Mouse (Mus musculus) testis, postnatal 10 days (tissue): Measurements from ENCODE around the gene Nisch.

Experiments used
- DNase-seq: peaks from one replicate; pipeline ENCODE4 v3.0.0; 2021; ENCODE audit warnings: low spot score

The Nisch gene

DNA sequence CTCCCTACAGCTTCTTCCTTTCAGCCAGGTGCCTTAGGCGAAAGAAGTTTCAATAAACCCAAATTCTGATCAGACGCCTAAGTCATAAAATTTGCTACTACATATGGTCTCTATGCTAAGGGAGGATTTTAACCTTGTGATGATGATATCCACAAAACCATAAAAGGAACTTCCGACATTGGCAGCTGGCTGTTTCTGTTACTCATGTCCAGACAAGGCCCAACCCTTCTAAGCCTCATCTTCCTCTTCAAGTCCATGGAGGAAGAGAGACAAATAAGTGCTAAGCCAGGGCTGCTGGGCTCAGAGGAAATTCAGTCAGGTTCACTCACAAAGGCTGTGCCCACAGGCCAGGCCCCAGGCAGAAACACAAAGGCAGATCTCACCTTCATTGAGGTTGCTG is 27.4 kb downstream of the Nisch start:
- no peak for DNase-seq

DNA sequence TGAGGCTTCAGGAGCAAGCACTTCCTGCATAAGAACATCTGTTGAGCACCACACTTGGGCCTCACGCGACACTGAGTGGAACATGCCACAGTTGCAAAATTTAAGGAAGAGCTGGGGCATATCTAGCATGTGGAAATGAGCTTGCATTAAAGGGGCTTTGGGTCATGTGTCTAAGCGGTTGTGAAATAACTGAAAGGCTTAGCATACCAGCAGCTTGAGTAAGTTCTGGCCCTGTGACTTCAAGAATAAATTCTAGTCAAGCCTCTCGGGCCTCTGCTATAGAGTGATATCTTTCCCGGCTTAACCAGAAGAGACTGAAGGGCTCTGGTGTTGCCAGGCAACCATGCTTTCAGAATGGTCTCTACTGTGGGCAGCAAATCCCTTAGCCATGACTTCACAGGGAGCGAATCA is 28.0 kb downstream of the Nisch start:
- no peak for DNase-seq

DNA sequence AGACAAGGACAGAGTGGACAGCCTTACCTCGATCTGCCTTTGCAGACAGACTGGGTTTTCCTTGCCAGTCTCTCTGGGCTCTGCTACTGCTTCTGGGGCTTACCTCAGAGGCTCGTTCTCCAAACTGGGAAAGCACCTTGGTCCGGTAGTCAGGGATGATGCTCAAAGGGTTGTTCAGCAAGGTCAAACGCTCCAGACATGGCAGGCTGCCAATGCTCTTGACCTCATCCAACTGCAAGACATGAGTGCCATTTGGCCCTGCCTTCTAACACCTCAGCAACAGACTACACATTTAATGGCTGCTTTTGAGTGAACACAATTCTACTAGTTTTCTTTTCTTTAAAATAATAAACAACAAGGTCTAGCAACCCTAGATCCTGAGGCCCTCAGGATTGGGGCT is 30.1 kb downstream of the Nisch start:
- no peak for DNase-seq

DNA sequence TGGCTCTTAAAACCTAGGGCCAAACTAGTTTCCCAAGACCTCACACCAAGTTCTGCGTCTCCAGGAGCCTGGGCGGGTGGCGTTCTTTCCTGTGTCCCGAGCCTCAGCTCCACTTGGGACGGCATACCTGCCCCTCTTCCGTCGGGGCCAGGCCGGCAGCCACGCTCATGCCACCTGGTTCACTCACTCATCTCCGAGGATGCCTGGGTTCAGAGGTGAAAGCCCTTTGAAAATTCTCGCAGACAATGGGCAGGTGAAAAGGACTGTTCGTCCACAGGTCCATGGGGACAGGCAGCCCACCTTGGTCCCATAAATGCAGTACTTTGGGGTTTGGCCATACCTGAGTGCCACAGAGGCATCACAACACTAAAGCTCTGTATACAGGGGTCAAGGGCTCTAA is 32.6 kb downstream of the Nisch start:
- DNase-seq, result no peak

DNA sequence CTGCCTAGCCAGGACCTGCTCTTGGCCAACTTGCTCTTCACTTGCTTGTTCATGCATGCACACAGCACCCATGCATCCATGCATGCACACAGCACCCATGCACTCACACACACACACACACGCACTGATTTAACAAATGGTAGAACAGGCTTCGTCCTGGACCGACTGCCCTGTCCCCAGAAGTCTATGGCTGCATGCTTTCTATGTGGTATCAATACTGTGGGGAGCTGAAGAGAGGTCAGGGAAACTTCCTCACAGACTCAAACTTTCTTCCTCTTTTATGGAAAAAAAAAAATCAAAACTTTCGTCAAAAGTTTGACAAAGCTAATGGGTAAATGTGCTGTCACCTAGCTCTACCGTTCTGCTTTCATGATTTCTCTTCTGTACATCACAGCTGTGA is 33.2 kb downstream of the Nisch start:
- DNase-seq, result no peak

DNA sequence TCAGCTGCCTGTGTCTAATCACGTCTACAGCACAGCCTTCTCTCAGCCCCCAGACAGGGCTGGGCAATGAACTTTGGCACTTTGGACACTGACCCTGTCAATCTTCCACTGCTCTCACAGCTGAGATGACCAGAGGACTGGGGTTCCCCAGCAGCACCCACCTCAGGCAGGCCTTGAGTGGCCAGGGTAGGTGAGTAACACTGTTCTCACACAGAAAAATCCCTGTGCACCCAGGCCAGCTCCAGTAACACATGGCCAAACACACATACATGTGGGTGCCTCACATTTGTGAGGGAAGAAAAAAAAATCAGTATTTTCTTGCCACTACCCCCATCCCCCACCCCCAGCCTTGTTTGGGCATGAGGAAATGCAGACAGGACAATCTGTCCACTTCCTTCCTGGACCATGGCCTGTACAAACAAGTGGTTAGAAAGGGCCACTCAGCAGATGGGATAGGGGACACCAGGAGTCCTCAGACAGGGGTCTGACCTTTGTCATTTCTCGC is 33.9 kb downstream of the Nisch start:
- DNase-seq, result no peak

DNA sequence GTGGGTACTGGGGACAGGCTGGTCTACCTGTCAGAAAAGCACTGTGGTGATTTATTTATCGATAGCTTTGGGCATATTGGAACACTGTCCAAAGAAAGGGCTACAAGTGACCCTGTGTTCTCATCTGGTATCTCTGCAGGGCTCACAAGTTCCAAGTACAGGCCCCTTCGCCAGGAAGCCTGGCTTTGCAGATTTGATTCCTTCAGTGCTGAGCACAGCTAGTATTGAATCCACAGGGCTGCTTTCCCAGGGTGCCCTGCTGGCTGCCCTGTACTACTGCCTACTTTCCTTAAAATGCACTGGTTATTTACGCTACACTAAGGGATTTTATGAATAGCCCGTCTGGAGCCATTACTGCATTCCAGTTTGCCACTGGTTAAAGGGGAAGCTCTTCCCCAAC is 35.2 kb downstream of the Nisch start:
- no peak for DNase-seq

DNA sequence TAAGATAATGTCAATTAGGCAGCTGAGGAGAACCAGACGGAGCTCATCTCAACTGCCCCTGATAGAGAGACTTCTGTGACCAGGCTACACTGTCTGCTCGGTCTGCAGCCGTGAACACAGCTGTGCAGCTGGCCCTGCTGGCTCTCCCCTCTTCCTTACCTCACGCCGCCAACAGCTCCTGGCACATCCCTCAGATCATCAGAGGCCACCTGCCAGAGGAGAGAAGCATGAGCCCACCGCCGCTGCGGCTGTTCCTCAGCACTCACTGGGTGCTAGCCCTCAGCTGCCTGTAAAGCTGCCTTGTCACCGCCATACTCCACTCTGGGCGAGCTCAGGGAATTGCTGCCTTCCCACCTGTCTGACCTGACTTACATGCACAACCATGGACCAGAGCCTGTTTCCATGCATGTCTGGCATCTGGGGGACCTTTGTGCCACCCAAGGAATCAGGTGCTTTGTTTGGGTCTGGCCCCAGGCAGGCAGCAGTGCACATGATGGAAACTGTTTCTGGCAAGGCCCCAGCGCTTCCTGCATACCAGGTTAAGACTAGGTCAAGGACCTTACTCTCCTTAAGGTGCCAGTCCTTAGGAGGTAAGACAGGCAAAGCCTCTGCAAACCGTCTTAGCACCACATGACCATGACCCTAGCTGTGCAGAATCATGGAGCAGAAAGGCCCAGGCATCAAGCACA is 36.9 kb downstream of the Nisch start:
- DNase-seq, result no peak

DNA sequence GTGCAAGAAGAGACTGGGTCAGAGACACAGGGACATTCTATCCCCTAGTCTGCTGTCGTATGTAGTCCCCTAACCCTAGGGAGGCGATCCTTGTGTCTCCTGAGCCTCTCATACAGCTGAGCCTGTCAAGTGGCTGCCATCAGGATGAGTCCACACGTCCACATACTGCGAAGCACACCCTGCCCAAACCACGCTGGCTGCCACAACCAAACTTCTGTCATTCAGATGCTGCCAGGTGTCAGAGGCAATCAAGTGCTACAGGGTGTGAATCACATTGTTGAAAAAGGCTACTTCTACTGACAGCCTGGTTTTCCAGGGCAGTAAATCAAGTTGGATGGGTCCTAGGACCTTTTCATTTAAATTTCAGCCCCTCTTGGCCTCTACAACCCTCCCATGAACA is 39.0 kb downstream of the Nisch start:
- no peak for DNase-seq

DNA sequence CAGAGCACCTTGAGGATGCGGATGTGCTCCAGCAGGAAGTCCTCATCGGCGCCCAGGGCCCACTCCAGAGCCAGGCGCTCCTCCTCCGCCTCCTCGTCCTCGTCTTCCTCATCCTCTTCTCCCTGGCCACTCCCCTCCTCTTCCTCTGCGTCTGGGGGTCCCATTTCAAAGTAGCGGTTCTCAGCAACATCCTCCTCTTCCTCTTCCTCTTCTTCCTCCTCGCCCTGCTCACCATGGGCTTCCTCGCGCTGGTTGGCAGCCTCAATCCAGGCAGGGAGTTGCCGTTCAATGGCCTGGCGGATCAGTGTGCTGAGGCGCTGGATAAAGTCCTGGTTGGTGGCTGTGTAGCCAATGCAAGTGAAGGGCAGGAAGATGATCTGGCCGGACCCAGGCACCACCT is 39.5 kb downstream of the Nisch start:
- DNase-seq, result no peak

DNA sequence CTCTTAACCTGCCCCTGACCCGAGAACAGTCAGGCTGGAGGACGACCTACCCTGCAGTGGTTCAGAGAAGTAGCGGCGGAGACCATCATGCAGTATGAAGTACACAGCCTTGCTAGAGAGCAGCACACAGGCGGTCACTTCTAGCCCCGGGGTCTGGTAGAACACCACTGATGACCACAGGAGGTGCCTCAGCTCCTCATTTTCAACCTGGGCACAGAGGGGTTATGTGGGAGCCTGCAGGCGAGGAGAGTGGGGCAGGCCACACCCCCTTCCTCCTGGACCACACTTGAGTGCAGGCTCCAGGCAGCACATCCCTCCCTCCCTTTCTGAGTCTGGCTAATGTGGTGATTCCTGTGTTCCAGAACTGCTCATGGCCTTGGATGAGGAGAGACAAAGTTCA is 43.2 kb downstream of the Nisch start:
- no peak for DNase-seq

DNA sequence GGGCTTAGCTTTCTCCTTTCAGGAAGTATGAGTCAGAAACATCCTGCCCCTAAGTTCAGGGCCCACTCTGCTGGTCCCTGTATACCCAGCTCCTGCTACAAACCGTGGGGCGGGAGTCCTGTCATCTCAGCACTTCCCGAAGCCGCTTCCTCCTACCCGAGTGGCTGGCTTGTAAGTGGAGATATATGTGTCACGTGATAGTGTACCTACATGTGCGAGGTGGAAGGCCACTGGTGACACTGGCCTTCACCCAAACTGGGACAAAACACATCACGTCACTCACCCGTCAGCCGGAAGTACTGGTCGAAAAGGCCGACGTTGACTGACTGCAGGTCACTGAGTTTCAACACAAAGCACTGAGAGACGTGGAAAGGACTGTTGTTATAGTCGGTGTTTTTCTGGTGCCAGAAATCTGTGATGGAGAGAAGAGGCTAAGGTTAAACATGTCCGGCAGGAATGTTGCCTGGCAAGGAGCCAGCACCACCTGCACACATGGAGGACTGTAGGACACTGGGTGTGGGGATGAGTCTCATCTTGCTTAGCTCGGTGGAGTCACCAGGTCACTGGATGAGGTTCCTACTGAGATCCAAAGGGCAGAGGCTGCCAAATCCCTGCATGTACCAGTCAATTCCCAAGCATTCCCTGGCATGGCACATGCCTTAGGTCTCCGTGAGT is 43.8 kb downstream of the Nisch start:
- no peak for DNase-seq

DNA sequence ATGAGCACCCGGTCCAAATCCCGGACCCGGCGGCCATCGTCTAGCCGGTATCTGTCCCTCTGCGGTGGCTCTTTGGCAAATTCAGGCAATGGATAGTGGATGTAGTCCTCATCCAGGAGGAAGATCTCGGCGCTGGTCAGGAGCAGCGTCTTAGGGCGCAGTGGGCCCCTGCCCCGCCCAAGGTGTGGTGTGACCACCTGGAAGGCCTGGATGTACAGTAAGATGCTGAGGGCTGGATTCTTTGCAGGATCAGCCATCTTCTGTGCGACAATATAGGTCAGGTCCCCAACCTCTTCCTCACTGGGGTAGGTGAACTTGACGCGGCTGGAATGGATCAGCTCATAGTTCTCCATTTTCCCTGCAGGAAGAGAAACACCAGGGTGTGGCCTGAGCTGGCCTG is 44.9 kb downstream of the Nisch start:
- DNase-seq, result no peak

DNA sequence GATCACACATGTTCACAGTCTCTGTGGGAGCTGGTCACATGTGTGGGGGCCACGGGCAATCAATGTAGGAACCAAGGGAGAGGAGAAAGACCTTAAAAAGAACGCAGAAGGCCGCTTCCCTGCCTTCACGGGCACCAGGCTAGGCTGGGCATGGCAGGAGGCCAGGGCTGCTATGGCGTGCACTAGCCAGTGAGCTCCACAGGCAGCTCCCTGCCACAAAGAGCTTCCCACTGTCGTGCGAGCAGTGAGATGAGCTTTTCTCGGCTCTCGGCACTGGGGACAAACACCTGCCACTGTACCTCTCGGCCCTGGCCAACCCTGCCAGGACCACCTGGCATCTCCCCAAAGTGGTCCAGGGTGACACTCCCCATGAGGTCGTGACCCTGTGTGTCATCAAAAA is 45.4 kb downstream of the Nisch start:
- DNase-seq, result no peak

DNA sequence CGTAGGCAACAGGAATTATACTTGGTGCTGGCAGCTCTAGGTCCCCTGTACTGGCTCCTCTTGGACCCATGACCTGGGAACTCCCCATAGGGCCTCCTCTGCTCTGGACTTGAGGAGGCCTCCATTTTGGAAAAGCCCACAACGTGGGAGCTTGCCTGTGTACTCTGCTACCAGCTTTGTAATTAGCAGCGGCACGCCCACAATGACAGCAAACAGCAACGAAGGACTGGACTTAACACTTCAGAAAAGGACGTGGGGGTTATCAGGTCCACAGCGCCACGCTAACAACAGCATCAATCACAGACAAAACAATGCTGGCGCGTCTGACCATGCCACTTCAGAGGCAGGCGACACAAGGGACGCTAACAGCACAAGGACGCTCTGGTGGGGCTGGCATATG is 45.8 kb downstream of the Nisch start:
- no peak for DNase-seq

DNA sequence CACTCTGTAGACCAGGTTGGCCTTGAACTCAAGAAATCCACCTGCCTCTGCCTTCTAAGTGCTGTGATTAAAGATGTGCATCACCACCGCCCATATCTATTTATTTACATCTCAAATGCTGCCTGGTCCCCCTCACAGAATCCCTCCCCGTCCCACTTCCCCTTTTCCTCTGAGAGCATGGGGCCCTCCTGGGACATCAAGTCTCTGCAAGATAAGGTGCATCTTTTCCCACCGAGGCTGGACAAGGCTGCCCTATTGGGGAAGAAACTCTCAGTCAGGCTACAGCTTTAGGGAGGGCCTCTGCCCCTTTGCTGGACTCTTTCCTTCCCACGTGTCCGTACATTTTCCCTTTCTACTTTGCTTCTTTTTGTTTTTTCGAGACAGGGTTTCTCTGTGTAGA is 47.2 kb downstream of the Nisch start:
- DNase-seq, result no peak

DNA sequence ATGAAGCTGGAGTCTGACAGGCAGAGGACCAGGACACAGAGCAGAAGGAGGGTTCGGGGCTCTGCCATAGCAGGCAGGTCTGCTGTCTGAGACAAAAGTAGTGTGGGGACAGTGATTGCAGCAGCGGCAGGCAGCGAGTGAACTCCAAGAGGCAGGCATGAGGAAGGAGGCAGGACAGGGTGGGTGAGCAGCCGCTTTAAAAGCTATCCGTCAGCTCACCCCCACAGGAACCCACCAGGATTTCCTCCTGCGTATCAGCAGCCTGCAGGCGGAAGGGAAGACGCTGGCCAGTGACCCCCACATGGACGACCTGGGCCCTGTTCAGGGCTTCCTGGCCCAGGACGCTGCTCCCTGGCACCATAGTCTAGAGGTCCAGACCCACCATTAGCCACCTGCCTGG is 48.3 kb downstream of the Nisch start, which contains the start of gene Stab1:
TSS of gene Stab1 (minus strand) at position 217 of the 400 bp plus-strand sequence.
- no peak for DNase-seq

DNA sequence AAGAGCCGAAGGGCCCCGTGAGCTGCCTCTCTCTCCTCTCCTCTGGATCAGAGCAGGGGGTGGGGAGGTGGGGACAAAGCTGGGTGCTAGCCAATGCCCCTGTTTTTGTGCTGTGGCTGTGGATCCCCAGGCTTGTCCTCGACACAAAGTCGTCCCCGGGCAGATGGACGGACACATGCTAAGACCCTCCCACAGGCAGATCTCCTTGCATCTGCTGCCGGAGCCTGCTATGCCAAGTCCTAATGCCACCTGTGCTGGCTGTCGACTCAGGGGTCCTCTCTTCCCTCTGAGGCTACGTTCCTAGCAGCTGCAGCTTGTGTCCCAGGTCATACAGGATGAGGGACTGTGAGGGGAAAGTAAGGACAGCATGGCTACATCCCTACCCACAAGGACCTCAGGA is 49.9 kb downstream of the Nisch start:
- DNase-seq, result no peak

DNA sequence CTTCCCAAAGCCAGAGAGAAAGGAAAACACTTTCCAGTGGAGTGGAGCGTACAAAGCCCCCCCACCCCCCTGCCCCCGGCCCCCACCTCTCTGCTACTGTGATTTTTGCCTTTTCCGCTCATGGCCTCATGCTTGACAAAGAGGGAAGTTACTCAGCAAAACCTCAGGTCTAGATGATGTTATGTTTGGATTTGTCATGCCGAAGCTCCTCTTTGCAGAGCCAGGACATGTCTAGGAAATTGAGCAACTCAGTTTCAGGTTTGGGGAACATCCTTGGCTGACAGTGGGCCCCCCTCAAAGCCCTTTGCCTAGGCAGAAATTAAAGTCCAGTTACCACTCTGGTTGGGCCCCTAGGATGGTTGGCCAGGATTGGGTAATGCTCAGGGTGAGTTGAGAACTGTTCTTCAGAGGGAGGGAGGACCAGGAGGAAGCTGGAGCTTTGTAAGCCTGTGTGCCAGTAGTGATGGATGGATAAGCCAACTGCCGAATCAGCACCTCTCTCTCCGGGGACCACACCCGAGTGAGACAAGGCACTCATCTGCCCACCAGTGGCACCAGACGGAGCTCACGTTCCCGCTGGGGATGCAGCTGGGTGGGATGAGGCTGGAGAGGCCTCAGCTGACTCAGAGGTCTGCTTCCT is 50.6 kb downstream of the Nisch start:
- DNase-seq, result no peak

DNA sequence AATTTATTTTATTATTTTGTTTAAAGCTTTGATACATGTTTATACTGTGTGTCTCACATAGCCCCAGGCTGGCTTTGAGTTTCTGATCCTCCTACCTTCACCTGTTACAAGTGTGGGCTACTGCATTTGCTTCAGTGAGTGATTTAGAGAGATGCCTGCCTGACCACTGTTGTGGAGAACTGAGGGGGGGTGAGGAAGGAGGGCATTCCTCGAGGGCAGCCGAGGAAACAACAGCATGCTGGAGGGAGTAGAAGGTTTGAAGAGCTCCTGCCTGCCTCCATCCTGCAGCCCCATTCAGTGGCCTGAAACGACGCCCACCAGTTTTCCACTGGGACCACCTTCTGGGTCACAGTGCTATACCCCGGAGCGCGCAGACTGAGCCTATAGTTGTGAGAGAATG is 51.3 kb downstream of the Nisch start:
- DNase-seq, result no peak

DNA sequence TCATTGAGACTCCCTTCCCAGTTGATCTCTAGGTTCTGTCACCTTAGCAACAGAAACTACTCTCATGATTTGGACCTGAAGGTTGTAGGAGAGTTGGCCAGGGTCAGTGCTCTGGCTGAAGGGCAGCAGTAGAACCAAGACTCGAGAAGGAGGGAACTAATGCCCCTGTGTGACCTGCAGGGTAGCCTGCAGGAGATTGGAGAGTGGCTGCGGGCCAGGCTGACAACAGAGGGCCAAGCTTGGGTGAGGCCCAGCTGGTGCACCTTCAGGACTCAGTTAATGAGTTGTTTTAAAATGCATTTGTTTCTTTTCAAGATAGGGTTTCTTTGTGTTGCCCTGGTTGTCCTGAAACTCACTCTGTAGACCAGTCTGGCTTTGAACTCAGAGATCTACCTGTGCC is 51.7 kb downstream of the Nisch start:
- no peak for DNase-seq

DNA sequence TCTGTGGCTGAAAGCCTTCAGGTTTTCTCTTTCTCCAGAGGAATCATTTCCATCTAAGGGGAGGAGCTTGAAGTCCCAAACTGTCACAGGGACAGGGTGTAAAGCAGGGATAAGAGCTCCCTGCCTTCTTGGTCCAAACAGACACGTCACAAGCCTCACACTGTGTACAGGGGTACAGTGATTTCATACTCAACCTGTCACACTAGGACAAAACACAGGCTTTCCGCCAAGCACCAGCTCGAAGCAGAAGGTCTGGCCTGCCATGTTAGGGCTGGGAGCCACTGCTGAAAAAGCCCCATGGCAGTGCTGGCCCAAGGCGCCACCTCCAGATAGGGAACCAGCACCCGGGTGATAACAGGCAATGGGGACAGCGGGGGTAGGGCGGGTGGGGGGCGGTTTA is 52.7 kb downstream of the Nisch start:
- no peak for DNase-seq

DNA sequence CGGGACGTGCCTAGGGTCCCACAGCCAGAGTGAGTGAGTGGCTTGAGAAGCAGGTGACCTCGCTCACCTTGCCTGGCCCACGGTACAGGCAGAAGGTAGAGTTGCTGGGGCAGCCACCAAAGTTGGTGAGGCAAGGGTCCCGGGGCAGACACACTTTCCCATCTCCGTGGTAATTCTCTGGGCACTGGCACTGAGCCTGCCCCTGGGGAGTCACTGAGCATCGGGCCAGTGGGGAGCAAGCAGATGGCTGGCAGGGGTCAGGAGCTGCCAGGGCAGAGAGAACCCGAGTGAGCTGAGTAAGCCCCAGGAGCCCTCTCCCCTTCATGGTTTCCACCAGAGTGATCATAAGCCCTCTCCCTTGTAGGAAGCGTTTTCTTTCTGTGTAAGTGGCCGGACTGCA is 55.1 kb downstream of the Nisch start:
- no peak for DNase-seq
